ENCODE assay signal across 8 mouse cellular contexts in the genomic region with DNA sequence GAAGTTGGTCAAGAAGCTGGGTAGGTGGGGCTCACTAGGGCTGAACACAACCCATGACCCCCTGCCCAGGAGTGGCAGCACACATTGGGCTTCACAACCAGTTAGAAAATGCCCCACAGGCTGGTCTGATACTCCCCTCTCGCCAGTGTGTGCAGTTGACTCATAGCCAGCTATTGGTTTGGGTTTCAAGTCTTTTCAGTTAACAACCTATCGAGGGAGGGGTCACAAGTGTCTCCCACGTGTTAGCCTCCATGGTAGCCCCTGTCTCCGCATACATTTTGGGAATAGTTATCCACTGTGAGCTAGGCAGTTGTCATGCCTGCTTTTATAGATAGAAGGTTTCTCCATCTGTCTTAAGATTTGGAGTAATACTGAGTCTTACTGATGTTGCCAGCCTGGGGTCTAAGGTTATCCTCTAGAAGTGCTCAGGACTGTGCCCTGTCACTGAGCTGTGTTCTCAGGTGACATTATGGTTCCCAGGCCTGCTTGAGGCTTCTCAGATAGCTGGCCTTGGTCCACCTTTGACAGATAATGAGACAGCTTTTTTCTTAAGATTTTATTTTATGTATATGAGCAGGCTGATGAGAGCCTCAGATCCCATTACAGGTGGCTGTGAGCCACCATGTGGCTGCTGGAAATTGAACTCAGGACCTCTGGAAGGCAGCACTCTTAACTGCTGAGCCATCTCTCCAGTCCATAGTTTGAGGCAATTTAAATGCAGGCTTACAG. TPM values are rescaled to one million over a fixed set of nuclear protein-coding genes. Genes with fewer than 3 reads are reported as not detected.
DNase-seq lines count a peak whose midpoint lies in the region; ATAC-seq and TF ChIP-seq lines count a peak whose summit lies in the region.

No protein-coding gene starts in this region.

- peaks cover 30% of the 10 kb centered on the region for H3K36me3 ChIP-seq in heart, embryonic 15.5 days
- peaks cover 4 to 5% of the 10 kb centered on the region in 2 experiments; a peak in 3 of 4 replicates for H3K36me3 ChIP-seq in MEL (ENCODE audit: control insufficient read depth in 1 of 2, insufficient read depth in 2 of 2, low read length in 2 of 2)
- peaks cover 74% of the 10 kb centered on the region for H3K36me3 ChIP-seq in hindbrain, embryonic 10.5 days
- H3K36me3 ChIP-seq in midbrain, embryonic 13.5 days, result peaks cover 40% of the 10 kb centered on the region

- H3K4me1 ChIP-seq in heart, embryonic 15.5 days (replicated peaks), result peaks cover 53% of the 10 kb centered on the region
- peaks cover 0 to 8% of the 10 kb centered on the region in 2 experiments; a peak in 1 of 4 replicates for H3K4me1 ChIP-seq in MEL (ENCODE audit: control insufficient read depth in 1 of 2, insufficient read depth in 2 of 2, low read length in 2 of 2)
- H3K4me1 ChIP-seq in hindbrain, embryonic 10.5 days (replicated peaks), result peaks cover 65% of the 10 kb centered on the region
- H3K4me1 ChIP-seq in midbrain, embryonic 13.5 days (replicated peaks), result peaks cover 39% of the 10 kb centered on the region

- peak overlapping the region; percentile 95 for H3K27ac ChIP-seq in heart, embryonic 15.5 days
- peak overlapping the region; percentile 91 for H3K27ac ChIP-seq in MEL (ENCODE audit: control insufficient read depth, low read depth, low read length)
- peak overlapping the region; percentile 98 for H3K27ac ChIP-seq in hindbrain, embryonic 10.5 days
- H3K27ac ChIP-seq in midbrain, embryonic 13.5 days, result peak overlapping the region; percentile 96; the same call in 1 of the 2 replicates

- peak overlapping the region; percentile 89 for H3K4me2 ChIP-seq in heart, embryonic 15.5 days
- H3K4me2 ChIP-seq in midbrain, embryonic 13.5 days (replicated peaks), result peak overlapping the region; percentile 99

- H3K9me3 ChIP-seq in heart, embryonic 15.5 days (replicated peaks), result no peaks in the 10 kb centered on the region
- H3K9me3 ChIP-seq in MEL (replicated peaks; ENCODE audit: insufficient read depth, low read length), result no peaks in the 10 kb centered on the region
- peaks cover 1% of the 10 kb centered on the region; the same call in 1 of the 2 replicates for H3K9me3 ChIP-seq in hindbrain, embryonic 10.5 days
- H3K9me3 ChIP-seq in midbrain, embryonic 13.5 days, result no peaks in the 10 kb centered on the region

- no peak; a peak in 2 of 4 replicates for TF ChIP-seq POLR2A in MEL (IDR thresholded peaks at IDR 0.05; ENCODE audit: control insufficient read depth in 1 of 2, insufficient read depth in 1 of 2, low read depth in 1 of 2, low read length in 2 of 2, poor library complexity in 1 of 2)

- peak overlapping the region; percentile 92 for H3K4me3 ChIP-seq in heart, embryonic 15.5 days
- peak overlapping the region; percentile 94 to 96 for H3K4me3 ChIP-seq in MEL (ENCODE audit: control insufficient read depth in 1 of 2, insufficient read depth in 1 of 2, low read depth in 2 of 2, low read length in 2 of 2)
- peak overlapping the region; percentile 98 for H3K4me3 ChIP-seq in hindbrain, embryonic 10.5 days
- peak overlapping the region; percentile 94 for H3K4me3 ChIP-seq in midbrain, embryonic 13.5 days (replicated peaks)

- no peak for ATAC-seq in heart, embryonic 15.5 days (replicated peaks; ENCODE audit: insufficient number of reproducible peaks, insufficient read depth, low FRiP score, low read depth)
- ATAC-seq in midbrain, embryonic 13.5 days, result no peak
- no peak for ATAC-seq in megakaryocyte-erythroid progenitor cell, adult 5-6 weeks (replicated peaks; ENCODE audit: low FRiP score, low TSS enrichment, poor library complexity, severe bottlenecking)

- DNase-seq in heart, adult 18-20 months, result no peak
- peak; percentile 59 for DNase-seq in MEL (ENCODE audit: low read depth, low spot score)
- peak; percentile 24 for DNase-seq in hindbrain, embryonic 10.5 days (ENCODE audit: low spot score)
- no peak for DNase-seq in ovary, postnatal 14 days (ENCODE audit: low spot score)
- no peak for DNase-seq in layer of hippocampus, adult 9-11 months

- 5% methylated on average over 4 of the region's 4 CpGs for WGBS in heart, embryonic 15.5 days
- 5% methylated on average over 4 of the region's 4 CpGs for WGBS in hindbrain, embryonic 10.5 days
- WGBS in midbrain, embryonic 13.5 days, result 9% methylated on average over 4 of the region's 4 CpGs

- TF ChIP-seq CTCF in MEL (IDR thresholded peaks at IDR 0.05 in 2 of 3, conservative IDR thresholded peaks at IDR 0.05 in 1 of 3; ENCODE audit: control insufficient read depth in 1 of 3, insufficient read depth in 1 of 3, low read depth in 2 of 3, low read length in 3 of 3, poor library complexity in 1 of 3, severe bottlenecking in 1 of 3), result no peak

- no peaks in the 10 kb centered on the region for H3K27me3 ChIP-seq in heart, embryonic 15.5 days
- H3K27me3 ChIP-seq in MEL (ENCODE audit: control insufficient read depth in 1 of 2, insufficient read depth in 2 of 2, low read length in 2 of 2), result no peaks in the 10 kb centered on the region
- H3K27me3 ChIP-seq in hindbrain, embryonic 10.5 days (ENCODE audit: insufficient read depth, poor library complexity, severe bottlenecking), result 0 out of 2 replicates have a peak, but pooled peaks cover 7% of the 10 kb centered on the region
- H3K27me3 ChIP-seq in midbrain, embryonic 13.5 days, result no peaks in the 10 kb centered on the region

- no peak for TF ChIP-seq EP300 in MEL (IDR thresholded peaks at IDR 0.05; ENCODE audit: low read depth in 1 of 2, low read length in 2 of 2)

- peaks cover 24% of the 10 kb centered on the region for H3K79me2 ChIP-seq in MEL (ENCODE audit: control insufficient read depth, insufficient read depth, low read length, poor library complexity)

- peak overlapping the region; percentile 100 for H3K9ac ChIP-seq in heart, embryonic 15.5 days
- H3K9ac ChIP-seq in MEL (ENCODE audit: control insufficient read depth, low read depth, low read length, poor library complexity, severe bottlenecking), result peak overlapping the region; percentile 99
- H3K9ac ChIP-seq in midbrain, embryonic 13.5 days (replicated peaks), result peak overlapping the region; percentile 99

- TF ChIP-seq RAD21 in MEL (IDR thresholded peaks at IDR 0.05; ENCODE audit: low read depth, low read length), result no peak

TF ChIP-seq in MEL, 35 proteins besides CTCF, POLR2A, EP300 and RAD21 (continues in another document):
- TF ChIP-seq KAT2A (conservative IDR thresholded peaks at IDR 0.05; ENCODE audit: low read depth, low read length), result no peak
- TF ChIP-seq MAX (IDR thresholded peaks at IDR 0.05; ENCODE audit: low read length), result peak; percentile 21; the same call in 1 of the 2 replicates
- TF ChIP-seq ZKSCAN1 (IDR thresholded peaks at IDR 0.05; ENCODE audit: low read depth, low read length), result no peak
- no peak for TF ChIP-seq POLR2AphosphoS5 (IDR thresholded peaks at IDR 0.05; ENCODE audit: borderline replicate concordance, low read depth, low read length)

RNA-seq across cellular contexts. Expression of gene Rpl10a, which starts 1.4 kb away (rescaled TPM):
- 305 and 312 TPM in 2 replicates for polyA plus RNA-seq in heart, embryonic 15.5 days (2015; fragmentation: Nextera tagmentation; extraction: Ambion mirVana)
- 100 to 1,000 TPM; 422 to 438 TPM for total RNA-seq in heart, adult 18-20 months (2021)
- total RNA-seq in MEL (2012; rRNA removed), result 2,803 and 2,872 TPM in 2 replicates
- polyA plus RNA-seq in MEL (2012; ENCODE audit: insufficient read depth in 1 of 2, insufficient read length in 2 of 2, low read depth in 1 of 2, low replicate concordance in 2 of 2, missing spikeins in 1 of 2), result 1,000 to 10,000 TPM in 1 of 2 experiments, not detected in 1; 2,044 TPM
- 439 and 483 TPM in 2 replicates for polyA plus RNA-seq in hindbrain, embryonic 10.5 days (2016; fragmentation: Nextera tagmentation; extraction: Ambion mirVana)
- 382 and 387 TPM in 2 replicates for polyA plus RNA-seq in midbrain, embryonic 13.5 days (2015; fragmentation: Nextera tagmentation; extraction: Ambion mirVana)
- 3,438 and 3,746 TPM in 2 replicates for total RNA-seq in megakaryocyte-erythroid progenitor cell, adult 5-6 weeks (2014; fragmentation: Nextera tagmentation)
- 861 and 1,170 TPM in 2 replicates for total RNA-seq in megakaryocyte-erythroid progenitor cell, adult 5-6 weeks (2017)

RNA-seq across cellular contexts. Expression of gene Fance, which starts 16.3 kb away (rescaled TPM):
- 18.8 and 25.3 TPM in 2 replicates for polyA plus RNA-seq in heart, embryonic 15.5 days (2015; fragmentation: Nextera tagmentation; extraction: Ambion mirVana)
- total RNA-seq in heart, adult 18-20 months (2021), result 10 to 100 TPM; 10.5 to 12.7 TPM
- total RNA-seq in MEL (2012; rRNA removed), result 46.0 and 51.2 TPM in 2 replicates
- 100 to 1,000 TPM; 105 to 382 TPM for polyA plus RNA-seq in MEL (2012; ENCODE audit: insufficient read depth in 1 of 2, insufficient read length in 2 of 2, low read depth in 1 of 2, low replicate concordance in 2 of 2, missing spikeins in 1 of 2)
- polyA plus RNA-seq in hindbrain, embryonic 10.5 days (2016; fragmentation: Nextera tagmentation; extraction: Ambion mirVana), result 32.6 and 32.9 TPM in 2 replicates
- polyA plus RNA-seq in midbrain, embryonic 13.5 days (2015; fragmentation: Nextera tagmentation; extraction: Ambion mirVana), result 20.2 and 26.9 TPM in 2 replicates
- 47.6 and 82.8 TPM in 2 replicates for total RNA-seq in megakaryocyte-erythroid progenitor cell, adult 5-6 weeks (2014; fragmentation: Nextera tagmentation)
- total RNA-seq in megakaryocyte-erythroid progenitor cell, adult 5-6 weeks (2017), result 21.0 and 56.9 TPM in 2 replicates

RNA-seq across cellular contexts. Expression of gene Tead3, which starts 20.9 kb away (rescaled TPM):
- 5.3 and 6.6 TPM in 2 replicates for polyA plus RNA-seq in heart, embryonic 15.5 days (2015; fragmentation: Nextera tagmentation; extraction: Ambion mirVana)
- total RNA-seq in heart, adult 18-20 months (2021), result 10 to 100 TPM; 12.0 to 13.3 TPM
- total RNA-seq in MEL (2012; rRNA removed), result 0.46 and 0.73 TPM in 2 replicates
- polyA plus RNA-seq in MEL (2012; ENCODE audit: insufficient read depth in 1 of 2, insufficient read length in 2 of 2, low read depth in 1 of 2, low replicate concordance in 2 of 2, missing spikeins in 1 of 2), result 1 to 10 TPM in 1 of 2 experiments, not detected in 1; 4.1 TPM
- polyA plus RNA-seq in hindbrain, embryonic 10.5 days (2016; fragmentation: Nextera tagmentation; extraction: Ambion mirVana), result 5.5 and 6.1 TPM in 2 replicates
- polyA plus RNA-seq in midbrain, embryonic 13.5 days (2015; fragmentation: Nextera tagmentation; extraction: Ambion mirVana), result 1.9 and 2.9 TPM in 2 replicates
- 0.20 and 0.37 TPM in 2 replicates for total RNA-seq in megakaryocyte-erythroid progenitor cell, adult 5-6 weeks (2014; fragmentation: Nextera tagmentation)
- 0.30 TPM in 1 of 2 replicates, not detected in the other for total RNA-seq in megakaryocyte-erythroid progenitor cell, adult 5-6 weeks (2017)

RNA-seq across cellular contexts. Expression of gene Tulp1, which starts 35.4 kb away (rescaled TPM):
- polyA plus RNA-seq in heart, embryonic 15.5 days (2015; fragmentation: Nextera tagmentation; extraction: Ambion mirVana), result 2.6 and 4.3 TPM in 2 replicates
- total RNA-seq in heart, adult 18-20 months (2021), result not detected
- total RNA-seq in MEL (2012; rRNA removed), result 0.23 and 0.49 TPM in 2 replicates
- polyA plus RNA-seq in MEL (2012; ENCODE audit: insufficient read depth in 1 of 2, insufficient read length in 2 of 2, low read depth in 1 of 2, low replicate concordance in 2 of 2, missing spikeins in 1 of 2), result 1 to 10 TPM in 1 of 2 experiments, not detected in 1; 2.4 TPM
- polyA plus RNA-seq in hindbrain, embryonic 10.5 days (2016; fragmentation: Nextera tagmentation; extraction: Ambion mirVana), result 2.8 and 4.0 TPM in 2 replicates
- polyA plus RNA-seq in midbrain, embryonic 13.5 days (2015; fragmentation: Nextera tagmentation; extraction: Ambion mirVana), result 1.7 and 2.6 TPM in 2 replicates
- total RNA-seq in megakaryocyte-erythroid progenitor cell, adult 5-6 weeks (2014; fragmentation: Nextera tagmentation), result not detected in 2 replicates
- 0.99 TPM in 1 of 2 replicates, not detected in the other for total RNA-seq in megakaryocyte-erythroid progenitor cell, adult 5-6 weeks (2017)

Comparison
In these comparisons a context has a peak if more than half of its experiments do, and no peak if none do; other contexts are left out.
1. DNase-seq: peak in MEL (single experiment) and hindbrain, embryonic 10.5 days (single experiment); none in heart, adult 18-20 months (0 of 2), ovary, postnatal 14 days (single experiment) and layer of hippocampus, adult 9-11 months (single experiment).
2. Peak in every context shown above with its lines, with median percentiles within 50 percentile points of each other: H3K27ac ChIP-seq, H3K4me3 ChIP-seq and H3K9ac ChIP-seq.